Mouse (Mus musculus): ENCODE measurements around the gene Unc119. TPM values are rescaled to one million over a fixed set of nuclear protein-coding genes. Genes with fewer than 3 reads are reported as not detected.

The Unc119 gene
- total RNA-seq, 2 experiments from 2014 or later = 29.1 to 32.2 TPM

GRCm38 (mm10) chr11:78377549-78378159 is 34.4 kb downstream of the Unc119 start:
- intact Hi-C loops (cut with DNase I) = loop anchor here (5.0 kb wide), 1 partner anchor 60 kb away; no protein-coding TSS in a partner anchor
- no peak for TF ChIP-seq CTCF (IDR thresholded peaks at IDR 0.05)
- H3K27ac ChIP-seq = no peak overlapping the region
- H3K4me3 ChIP-seq = no peak overlapping the region
- no peak for DNase-seq (ENCODE audit: extremely low spot score in 1 of 2, low spot score in 2 of 2)

DNA sequence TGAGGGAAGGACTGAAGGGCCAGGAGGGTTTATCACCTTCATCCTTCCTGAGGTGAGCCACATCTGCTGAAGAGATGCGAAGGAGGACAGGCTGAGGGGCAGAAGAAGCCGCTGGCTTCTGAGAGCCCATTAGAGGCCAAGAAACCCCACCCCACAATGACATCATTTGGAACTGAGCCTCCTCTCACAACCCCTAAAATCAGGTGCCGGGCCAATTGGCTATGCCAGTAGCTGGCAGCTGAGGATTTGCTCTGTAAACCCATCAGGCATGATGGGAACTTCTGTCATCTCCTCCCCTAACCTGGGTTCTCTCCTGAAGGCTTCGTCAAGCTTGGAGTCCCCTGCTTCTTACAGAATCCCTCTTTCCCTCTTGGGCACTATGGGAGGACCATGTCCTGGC is 37.1 kb downstream of the Unc119 start:
- no peak overlapping the region for H3K4me3 ChIP-seq
- intact Hi-C loops (cut with DNase I) = no loop called here
- TF ChIP-seq CTCF (IDR thresholded peaks at IDR 0.05) = no peak
- no peak for DNase-seq (ENCODE audit: extremely low spot score in 1 of 2, low spot score in 2 of 2)
- no peak overlapping the region for H3K27ac ChIP-seq

- TF ChIP-seq CTCF (IDR thresholded peaks at IDR 0.05) = no peak
- Histone ChIP-seq H3K4me3 (no peak overlapping the region), H3K27ac (no peak overlapping the region)
- no peak for DNase-seq (ENCODE audit: extremely low spot score in 1 of 2, low spot score in 2 of 2)
- intact Hi-C loops (cut with DNase I) = no loop called here
These were observed 37.7 kb downstream of the Unc119 start for GRCm38 (mm10) chr11:78380996-78381395.

GRCm38 (mm10) chr11:78382286-78382685 is 39.0 kb downstream of the Unc119 start:
- DNase-seq (ENCODE audit: extremely low spot score in 1 of 2, low spot score in 2 of 2) = no peak
- TF ChIP-seq CTCF (IDR thresholded peaks at IDR 0.05) = no peak
- Histone ChIP-seq H3K27ac (no peak overlapping the region), H3K4me3 (no peak overlapping the region)
- intact Hi-C loops (cut with DNase I) = no loop called here

GRCm38 (mm10) chr11:78382701-78383100 is 39.4 kb downstream of the Unc119 start:
- peak in 1 of 2 experiments; percentile 17 for DNase-seq (ENCODE audit: extremely low spot score in 1 of 2, low spot score in 2 of 2)
- intact Hi-C loops (cut with DNase I) = no loop called here
- TF ChIP-seq CTCF (IDR thresholded peaks at IDR 0.05) = no peak
- no peak overlapping the region for H3K4me3 ChIP-seq
- H3K27ac ChIP-seq = no peak overlapping the region

DNA sequence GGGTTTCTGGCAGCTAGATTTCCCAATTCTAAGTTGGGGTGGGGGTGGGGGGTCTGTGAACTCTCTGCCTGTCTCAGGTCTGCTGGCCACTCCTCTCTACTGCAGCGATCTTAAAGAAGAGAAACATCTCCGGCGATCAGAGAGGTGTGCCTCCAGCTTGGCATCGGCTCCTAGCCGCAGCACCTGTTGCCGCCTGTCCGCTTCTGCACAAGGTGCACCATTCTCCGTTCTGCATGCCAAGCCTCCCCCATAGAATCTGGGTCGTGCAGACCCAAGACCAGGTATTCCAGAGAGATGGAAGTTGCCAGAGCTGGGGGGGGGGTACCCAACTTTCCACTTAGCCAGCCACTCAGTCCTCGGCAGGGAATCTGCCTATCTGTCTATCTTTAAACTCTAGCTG is 42.5 kb downstream of the Unc119 start:
- no peak for DNase-seq (ENCODE audit: extremely low spot score in 1 of 2, low spot score in 2 of 2)
- Histone ChIP-seq H3K27ac (no peak overlapping the region), H3K4me3 (no peak overlapping the region)
- intact Hi-C loops (cut with DNase I) = no loop called here
- no peak for TF ChIP-seq CTCF (IDR thresholded peaks at IDR 0.05)

DNA sequence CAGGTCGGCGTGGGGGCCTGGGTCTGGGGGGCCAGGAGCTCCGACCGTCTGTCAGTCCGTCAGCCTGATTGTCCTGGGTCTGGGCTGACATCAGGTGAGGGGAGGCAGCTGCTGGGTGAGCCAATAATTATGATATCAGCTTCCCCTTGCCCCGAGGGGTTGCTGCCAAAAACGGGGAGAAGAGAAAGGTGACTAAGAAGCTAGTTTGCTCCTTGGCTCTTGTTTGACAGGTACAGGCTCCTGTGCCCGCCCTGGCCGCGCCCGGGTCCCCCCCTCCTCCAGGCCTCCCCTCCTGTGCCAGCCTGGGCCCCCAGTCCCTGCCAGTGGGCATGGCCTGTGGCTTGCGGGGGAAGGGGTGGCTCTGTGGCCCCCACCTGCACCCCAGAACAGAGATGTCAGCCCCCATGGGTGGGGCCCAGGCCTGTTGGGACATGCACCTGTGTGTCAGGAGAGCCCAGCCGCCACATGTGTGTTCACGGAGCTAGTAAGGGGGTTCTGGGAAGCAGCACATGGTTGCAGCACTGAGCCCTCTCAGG is 43.3 kb downstream of the Unc119 start, which contains the start of gene Foxn1:
Foxn1 (minus strand) TSS at position 51 of the 536 bp plus-strand sequence.
- intact Hi-C loops (cut with DNase I) = no loop called here
- DNase-seq (ENCODE audit: extremely low spot score in 1 of 2, low spot score in 2 of 2) = no peak

DNA sequence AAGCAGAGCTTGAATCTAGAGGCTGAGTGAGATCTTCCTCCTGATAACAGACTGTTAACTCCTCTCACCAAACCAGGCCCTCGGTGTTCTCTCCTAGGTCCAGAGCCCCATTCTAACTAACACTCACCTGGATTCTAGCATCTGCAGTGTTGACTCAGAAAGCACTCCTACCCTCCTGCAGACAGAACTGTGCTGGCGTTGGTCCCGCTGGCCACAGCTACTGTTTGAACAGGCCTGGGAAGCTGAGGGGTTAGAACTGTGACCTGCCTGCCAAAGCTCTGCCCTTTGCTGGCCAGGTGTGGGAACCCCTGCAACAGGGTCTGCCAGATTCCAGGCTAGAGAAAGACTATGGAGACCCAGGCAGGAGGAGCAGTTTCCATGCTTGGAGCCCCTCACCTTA is 49.4 kb downstream of the Unc119 start:
- no peak for TF ChIP-seq CTCF (IDR thresholded peaks at IDR 0.05)
- intact Hi-C loops (cut with DNase I) = no loop called here
- Histone ChIP-seq H3K27ac (no peak overlapping the region), H3K4me3 (no peak overlapping the region)
- DNase-seq (ENCODE audit: extremely low spot score in 1 of 2, low spot score in 2 of 2) = no peak

More for the DNA sequence above, 43.3 kb downstream of the Unc119 start, which contains the start of gene Foxn1:
- Histone ChIP-seq H3K4me3 (no peak within 1 kb of the TSS), H3K27ac (no peak within 1 kb of the TSS)
- TF ChIP-seq CTCF (IDR thresholded peaks at IDR 0.05) = no peak

GRCm38 (mm10) chr11:78396950-78397349 is 53.7 kb downstream of the Unc119 start:
- intact Hi-C loops (cut with DNase I) = no loop called here
- Histone ChIP-seq H3K27ac (no peak overlapping the region), H3K4me3 (no peak overlapping the region)
- no peak for DNase-seq (ENCODE audit: extremely low spot score in 1 of 2, low spot score in 2 of 2)
- no peak for TF ChIP-seq CTCF (IDR thresholded peaks at IDR 0.05)

DNA sequence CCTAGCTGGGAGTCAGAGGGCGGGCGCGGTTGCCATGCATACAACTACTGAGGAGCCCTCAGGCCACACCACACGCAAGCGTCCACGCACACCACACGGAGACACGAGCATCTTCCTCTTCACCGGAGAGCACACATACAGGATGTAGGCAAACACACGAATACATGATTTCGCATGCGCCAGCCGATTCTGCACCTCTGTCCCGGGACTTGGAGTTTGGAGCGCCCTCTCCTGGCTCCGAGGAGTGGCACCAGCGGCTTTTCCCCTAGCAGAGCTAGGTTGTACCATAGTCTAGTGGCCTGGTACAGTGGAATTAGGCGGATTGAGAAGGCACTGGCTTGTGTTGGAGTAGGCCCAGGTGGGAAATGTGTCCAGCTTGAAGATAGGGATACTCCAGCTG is 54.1 kb downstream of the Unc119 start:
- TF ChIP-seq CTCF (IDR thresholded peaks at IDR 0.05) = peak; percentile 65
- peak; percentile 35 for DNase-seq (ENCODE audit: extremely low spot score in 1 of 2, low spot score in 2 of 2)
- no peak overlapping the region for H3K27ac ChIP-seq
- H3K4me3 ChIP-seq = no peak overlapping the region
- intact Hi-C loops (cut with DNase I) = no loop called here

DNA sequence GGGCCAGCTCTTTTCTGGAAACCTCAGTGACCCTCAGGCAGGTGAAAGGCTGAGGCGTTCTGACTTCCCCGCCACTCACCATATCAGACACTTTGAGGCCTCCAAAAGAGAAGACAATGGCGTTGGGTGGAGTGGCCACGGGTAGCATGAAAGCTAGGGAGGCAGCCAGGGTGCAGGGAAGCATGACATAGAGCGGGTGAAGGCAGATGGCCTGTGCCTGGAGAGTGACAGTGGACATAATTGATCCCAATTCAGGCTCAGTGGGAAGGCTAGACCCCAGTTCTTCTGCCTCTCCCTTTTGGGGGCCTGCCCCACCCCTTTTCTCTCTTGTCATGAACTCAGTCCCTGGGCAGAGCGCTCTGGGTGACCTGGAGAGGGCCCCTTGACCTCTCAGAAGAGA is 54.9 kb downstream of the Unc119 start:
- no peak for TF ChIP-seq CTCF (IDR thresholded peaks at IDR 0.05)
- intact Hi-C loops (cut with DNase I) = no loop called here
- Histone ChIP-seq H3K27ac (no peak overlapping the region), H3K4me3 (no peak overlapping the region)
- DNase-seq (ENCODE audit: extremely low spot score in 1 of 2, low spot score in 2 of 2) = no peak

Other genes with a start within 250 kb of the Unc119 start
- gene Fam222b, start 248.8 kb upstream of the Unc119 start, total RNA-seq (2021) = 10 to 100 TPM; 27.5 to 32.1 TPM
- 10 to 100 TPM; 10.5 to 10.6 TPM for gene Traf4, start 177.9 kb upstream of the Unc119 start, total RNA-seq (2021)
- 1 to 10 TPM; 3.0 to 3.1 TPM for gene Nek8, start 166.8 kb upstream of the Unc119 start, total RNA-seq (2021)
- 10 to 100 TPM; 24.4 to 27.7 TPM for gene Tlcd1, start 166.8 kb upstream of the Unc119 start, total RNA-seq (2021)
- gene Rpl23a, start 159.9 kb upstream of the Unc119 start, total RNA-seq (2021) = 100 to 1,000 TPM; 647 to 724 TPM
- gene Rab34, start 155.1 kb upstream of the Unc119 start, total RNA-seq (2021) = 10 to 100 TPM; 19.0 to 19.7 TPM
- 1 to 10 TPM; 4.7 to 7.7 TPM for gene Proca1, start 150.1 kb upstream of the Unc119 start, total RNA-seq (2021)
- 10 to 100 TPM; 58.6 to 66.4 TPM for gene Sdf2, start 97.7 kb upstream of the Unc119 start, total RNA-seq (2021)
- 100 to 1,000 TPM; 100 to 107 TPM for gene Supt6, start 97.5 kb upstream of the Unc119 start, total RNA-seq (2021)
- 100 to 1,000 TPM; 176 to 177 TPM for gene 2610507B11Rik, start 81.7 kb upstream of the Unc119 start, total RNA-seq (2021)
- gene BC030499, start 52.6 kb upstream of the Unc119 start, total RNA-seq (2021) = 10 to 100 TPM; 21.1 to 29.5 TPM
- 10 to 100 TPM; 12.1 to 16.1 TPM for gene Spag5, start 42.0 kb upstream of the Unc119 start, total RNA-seq (2021)
- gene Aldoc, start 20.5 kb upstream of the Unc119 start, total RNA-seq (2021) = 100 to 1,000 TPM; 804 to 830 TPM
- gene Pigs, start 15.1 kb upstream of the Unc119 start, total RNA-seq (2021) = 10 to 100 TPM; 60.7 to 62.8 TPM
- gene Foxn1, start 43.1 kb downstream of the Unc119 start, total RNA-seq (2021) = not detected
- not detected for gene Slc13a2, start 78.7 kb downstream of the Unc119 start, total RNA-seq (2021)
- gene Slc46a1, start 122.2 kb downstream of the Unc119 start, total RNA-seq (2021) = 10 to 100 TPM; 11.1 to 11.5 TPM
- gene Sarm1, start 154.3 kb downstream of the Unc119 start, total RNA-seq (2021) = 10 to 100 TPM; 34.3 to 34.8 TPM
- 10 to 100 TPM; 69.3 to 76.0 TPM for gene Vtn, start 155.6 kb downstream of the Unc119 start, total RNA-seq (2021)
- 1 to 10 TPM in 1 of 2 experiments, under 1 TPM in 1; 0.79 to 1.0 TPM for gene Sebox, start 160.0 kb downstream of the Unc119 start, total RNA-seq (2021)
- gene Tmem199, start 168.7 kb downstream of the Unc119 start, total RNA-seq (2021) = 10 to 100 TPM; 40.6 to 44.3 TPM
- 100 to 1,000 TPM; 115 to 118 TPM for gene Poldip2, start 168.7 kb downstream of the Unc119 start, total RNA-seq (2021)
- gene Tnfaip1, start 192.8 kb downstream of the Unc119 start, total RNA-seq (2021) = 10 to 100 TPM; 36.8 to 37.6 TPM
- 10 to 100 TPM; 78.1 to 87.4 TPM for gene Ift20, start 192.9 kb downstream of the Unc119 start, total RNA-seq (2021)
- gene Tmem97, start 207.3 kb downstream of the Unc119 start, total RNA-seq (2021) = 10 to 100 TPM; 17.2 to 19.3 TPM

Measured in left cerebral cortex, adult 2 months (tissue).